Mouse (Mus musculus): ENCODE results near the gene Ccr10. TPM values are rescaled to one million over a fixed set of nuclear protein-coding genes. Genes with fewer than 3 reads are reported as not detected.

Ccr10 gene
- total and polyA plus RNA-seq, 3 experiments: 0.14 TPM; not detected in 2

DNA sequence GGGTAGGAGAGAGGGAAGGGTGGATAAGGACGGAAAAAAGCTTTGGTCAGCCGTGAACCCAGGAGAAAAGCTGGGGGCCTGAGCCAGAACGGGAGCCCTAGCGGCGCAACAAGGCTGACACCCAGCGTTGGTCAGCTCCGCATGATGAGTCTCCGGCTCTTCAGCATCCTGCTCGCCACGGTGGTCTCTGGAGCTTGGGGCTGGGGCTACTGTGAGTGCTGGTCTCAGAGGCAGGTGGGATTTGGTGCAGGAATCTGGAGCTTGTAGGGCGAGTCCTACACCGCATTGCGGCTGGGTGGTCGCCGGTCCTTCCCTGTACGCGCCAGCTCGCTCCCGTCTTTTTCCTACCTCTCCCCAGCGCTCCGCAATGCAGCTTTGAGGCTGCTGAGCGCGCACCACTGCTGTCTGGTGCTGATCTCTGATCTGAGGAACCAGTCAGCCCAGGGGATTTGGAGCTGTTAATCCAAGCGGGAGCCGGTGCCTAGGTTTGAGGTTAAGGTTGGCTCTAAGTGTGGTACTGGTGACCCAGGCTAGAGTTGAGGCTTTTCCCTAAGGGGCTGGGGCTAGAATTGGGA, 961 bp upstream of the Ccr10 start:
- Histone ChIP-seq H3K4me1 (ENCODE audit: control insufficient read depth, insufficient read depth, low read length) (peaks cover 9% of the 10 kb centered on the region), H3K4me3 (peak overlapping the region; percentile 44), H3K79me2 (replicated peaks; ENCODE audit: control insufficient read depth, insufficient read depth, low read length) (no peaks in the 10 kb centered on the region), H3K27ac (no peak overlapping the region), H3K9ac (ENCODE audit: low read depth, low read length) (peak overlapping the region; percentile 3; the same call in 1 of the 2 replicates), H3K36me3 (ENCODE audit: control insufficient read depth, insufficient read depth, low read length) (no peaks in the 10 kb centered on the region), H3K27me3 (ENCODE audit: control insufficient read depth, insufficient read depth, low read length) (no peaks in the 10 kb centered on the region)
- whole genome bisulfite sequencing: 3% methylated on average over 25 of the region's 25 CpGs
- TF ChIP-seq POLR2A (IDR thresholded peaks at IDR 0.05; ENCODE audit: insufficient read depth, low read depth, low read length): no peak
- peak; percentile 64 for TF ChIP-seq CTCF (IDR thresholded peaks at IDR 0.05)
- DNase-seq: peak; percentile 63 to 70
- intact Hi-C loops (cut with DNase I): loop anchor here (2.0 to 10.0 kb wide), 4 partner anchors 93 to 461 kb away; partner anchors contain the start of genes Coasy, Hspb9 and Kat2a

DNA sequence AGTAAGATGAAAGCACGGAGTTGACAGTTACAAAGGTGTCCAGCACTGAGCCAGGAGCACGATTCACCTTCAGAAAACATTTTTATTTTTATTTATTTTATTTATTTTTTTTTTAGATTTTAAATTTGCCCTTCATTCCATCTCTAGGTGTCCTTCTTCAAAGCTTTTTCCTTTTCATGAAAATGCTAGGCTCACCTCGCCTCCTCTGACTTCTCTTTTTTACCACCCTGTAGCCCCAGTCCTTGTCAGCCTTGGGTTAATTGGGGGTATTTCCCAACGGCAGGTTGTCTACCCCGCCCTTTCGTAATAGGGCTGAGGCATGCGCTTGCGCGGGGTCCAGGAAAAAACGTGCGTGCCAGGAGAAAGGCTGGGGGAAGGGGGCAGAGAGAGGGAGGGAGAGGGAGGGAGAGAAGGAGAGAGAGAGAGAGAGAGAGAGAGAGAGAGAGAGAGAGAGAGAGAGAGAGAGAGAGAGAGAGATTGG, 433 bp upstream of the Ccr10 start:
- no peaks in the 10 kb centered on the region for H3K79me2 ChIP-seq (replicated peaks; ENCODE audit: control insufficient read depth, insufficient read depth, low read length)
- intact Hi-C loops (cut with DNase I): loop anchor here (2.0 to 10.0 kb wide), 5 partner anchors 57 to 461 kb away; partner anchors contain the start of genes Coasy, Hspb9, Kat2a and Retreg3
- H3K36me3 ChIP-seq (ENCODE audit: control insufficient read depth, insufficient read depth, low read length): no peaks in the 10 kb centered on the region
- 19% methylated on average over 11 of the region's 11 CpGs for WGBS
- no peak for DNase-seq
- TF ChIP-seq POLR2A (IDR thresholded peaks at IDR 0.05; ENCODE audit: insufficient read depth, low read depth, low read length): no peak
- no peak for TF ChIP-seq EP300 (IDR thresholded peaks at IDR 0.05; ENCODE audit: insufficient read depth, low read depth, low read length)
- TF ChIP-seq CTCF (IDR thresholded peaks at IDR 0.05): no peak
- H3K4me3 ChIP-seq: no peak overlapping the region
- H3K4me1 ChIP-seq (ENCODE audit: control insufficient read depth, insufficient read depth, low read length): peaks cover 9% of the 10 kb centered on the region
- H3K27me3 ChIP-seq (ENCODE audit: control insufficient read depth, insufficient read depth, low read length): no peaks in the 10 kb centered on the region
- peak overlapping the region; percentile 3; the same call in 1 of the 2 replicates for H3K9ac ChIP-seq (ENCODE audit: low read depth, low read length)
- H3K27ac ChIP-seq: no peak overlapping the region

DNA sequence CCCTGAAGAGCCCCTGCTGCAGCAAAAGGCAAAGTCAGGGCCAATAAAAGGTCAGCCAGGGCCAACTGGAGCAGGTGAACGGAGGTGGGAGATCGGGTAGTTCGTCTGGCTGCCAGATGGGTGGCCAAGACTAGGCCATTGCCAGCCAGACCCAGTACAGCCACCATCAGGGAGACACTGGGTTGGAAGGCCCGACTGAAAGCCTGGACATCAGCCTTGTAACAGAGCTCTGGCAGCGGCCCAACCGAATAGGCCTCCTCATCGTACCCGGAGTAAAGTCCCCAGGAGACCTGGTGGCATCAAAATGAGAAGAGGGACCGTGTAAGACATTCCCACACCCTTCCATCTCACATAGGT, 876 bp downstream of the Ccr10 start:
- peak overlapping the region; percentile 60 for H3K9ac ChIP-seq (ENCODE audit: low read depth, low read length)
- H3K79me2 ChIP-seq (replicated peaks; ENCODE audit: control insufficient read depth, insufficient read depth, low read length): no peaks in the 10 kb centered on the region
- H3K27me3 ChIP-seq (ENCODE audit: control insufficient read depth, insufficient read depth, low read length): no peaks in the 10 kb centered on the region
- no peak for DNase-seq
- TF ChIP-seq CTCF (IDR thresholded peaks at IDR 0.05) (no peak), POLR2A (IDR thresholded peaks at IDR 0.05; ENCODE audit: insufficient read depth, low read depth, low read length) (no peak), EP300 (IDR thresholded peaks at IDR 0.05; ENCODE audit: insufficient read depth, low read depth, low read length) (no peak)
- peak overlapping the region; percentile 86 for H3K27ac ChIP-seq
- intact Hi-C loops (cut with DNase I): loop anchor here (2.0 to 10.0 kb wide), 3 partner anchors 37 to 460 kb away; partner anchors contain the start of genes Hspb9, Kat2a, Retreg3 and Tubg1
- H3K4me3 ChIP-seq: peak overlapping the region; percentile 50
- 23% methylated on average over 9 of the region's 9 CpGs for WGBS
- peaks cover 9% of the 10 kb centered on the region for H3K4me1 ChIP-seq (ENCODE audit: control insufficient read depth, insufficient read depth, low read length)
- no peaks in the 10 kb centered on the region for H3K36me3 ChIP-seq (ENCODE audit: control insufficient read depth, insufficient read depth, low read length)

DNA sequence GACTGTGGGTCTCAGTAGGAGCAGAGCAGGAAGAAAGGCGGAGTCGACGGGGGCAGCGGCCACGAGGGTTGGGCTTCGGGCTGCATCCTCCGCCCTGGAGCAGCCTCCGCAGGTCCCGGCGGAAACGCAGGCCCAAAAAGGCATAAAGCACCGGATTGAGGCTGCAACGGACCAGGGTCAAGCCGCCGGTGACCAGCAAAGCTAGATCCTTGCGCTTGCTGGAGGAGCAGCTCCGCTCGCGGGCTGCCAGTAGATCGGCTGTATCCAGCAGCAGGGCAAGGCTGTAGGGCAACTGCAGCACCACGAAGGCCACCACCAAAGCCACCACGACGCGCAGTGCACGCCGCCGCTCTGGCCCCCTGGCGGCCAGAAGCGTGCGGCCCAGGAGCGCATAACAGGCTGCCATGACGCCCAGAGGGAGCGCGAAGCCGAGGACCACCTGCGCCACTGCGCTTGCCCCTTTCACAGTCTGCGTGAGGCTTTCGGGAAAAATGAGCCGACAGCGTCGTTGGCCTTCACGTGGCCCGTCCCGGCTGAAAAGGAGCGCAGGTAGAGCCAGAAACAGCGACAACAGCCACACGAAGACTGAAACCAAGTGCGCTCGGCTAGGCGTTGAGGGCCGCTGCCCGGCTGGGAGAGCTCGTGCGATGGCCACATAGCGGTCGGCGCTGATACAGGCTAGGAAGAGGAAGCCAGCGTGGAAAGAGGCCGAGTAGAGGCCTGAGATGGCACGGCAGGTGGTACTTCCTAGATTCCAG, 1.4 kb downstream of the Ccr10 start:
- peak overlapping the region; percentile 86 for H3K27ac ChIP-seq
- peaks cover 9% of the 10 kb centered on the region for H3K4me1 ChIP-seq (ENCODE audit: control insufficient read depth, insufficient read depth, low read length)
- peak overlapping the region; percentile 60 for H3K9ac ChIP-seq (ENCODE audit: low read depth, low read length)
- 0 out of 2 replicates have a peak, but pooled peaks cover 2% of the 10 kb centered on the region for H3K36me3 ChIP-seq (ENCODE audit: control insufficient read depth, insufficient read depth, low read length)
- no peaks in the 10 kb centered on the region for H3K79me2 ChIP-seq (replicated peaks; ENCODE audit: control insufficient read depth, insufficient read depth, low read length)
- intact Hi-C loops (cut with DNase I): loop anchor here (1.0 to 10.0 kb wide), 4 partner anchors 37 to 459 kb away; partner anchors contain the start of genes Hspb9, Kat2a, Retreg3 and Tubg1
- H3K27me3 ChIP-seq (ENCODE audit: control insufficient read depth, insufficient read depth, low read length): no peaks in the 10 kb centered on the region
- TF ChIP-seq EP300 (IDR thresholded peaks at IDR 0.05; ENCODE audit: insufficient read depth, low read depth, low read length): no peak
- TF ChIP-seq POLR2A (IDR thresholded peaks at IDR 0.05; ENCODE audit: insufficient read depth, low read depth, low read length): peak; percentile 64
- 5% methylated on average over 61 of the region's 61 CpGs for WGBS
- peak overlapping the region; percentile 50 for H3K4me3 ChIP-seq
- DNase-seq: peak; percentile 88 to 91

DNA sequence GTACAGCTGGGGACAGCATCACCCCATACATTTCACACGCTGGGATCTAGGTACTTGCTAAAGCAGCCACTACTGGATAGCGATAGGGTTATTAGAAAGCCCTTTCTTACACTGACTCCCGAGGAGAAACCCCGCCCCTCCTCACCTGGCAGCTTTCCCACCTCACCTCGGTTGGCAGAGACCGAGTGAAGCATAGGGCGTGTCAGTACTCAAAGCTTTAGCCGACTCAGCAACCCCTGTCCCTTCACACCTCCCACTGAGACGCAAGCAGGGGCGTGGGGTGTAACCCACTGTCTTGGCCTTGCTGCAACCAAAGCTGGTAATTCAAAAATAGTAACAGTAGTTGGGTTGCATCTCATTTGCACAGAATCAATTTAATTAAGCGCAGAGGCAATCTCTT, 2.1 kb downstream of the Ccr10 start:
- DNase-seq: peak; percentile 66 to 71
- peak overlapping the region; percentile 50 for H3K4me3 ChIP-seq
- peak overlapping the region; percentile 86 for H3K27ac ChIP-seq
- WGBS: 8% methylated on average over 11 of the region's 11 CpGs
- TF ChIP-seq EP300 (IDR thresholded peaks at IDR 0.05; ENCODE audit: insufficient read depth, low read depth, low read length) (no peak), POLR2A (IDR thresholded peaks at IDR 0.05; ENCODE audit: insufficient read depth, low read depth, low read length) (no peak), CTCF (IDR thresholded peaks at IDR 0.05) (no peak)
- H3K36me3 ChIP-seq (ENCODE audit: control insufficient read depth, insufficient read depth, low read length): 0 out of 2 replicates have a peak, but pooled peaks cover 2% of the 10 kb centered on the region
- H3K27me3 ChIP-seq (ENCODE audit: control insufficient read depth, insufficient read depth, low read length): no peaks in the 10 kb centered on the region
- intact Hi-C loops (cut with DNase I): loop anchor here (1.0 to 10.0 kb wide), 3 partner anchors 36 to 458 kb away; partner anchors contain the start of genes Hspb9 and Kat2a
- H3K4me1 ChIP-seq (ENCODE audit: control insufficient read depth, insufficient read depth, low read length): peaks cover 11% of the 10 kb centered on the region
- H3K9ac ChIP-seq (ENCODE audit: low read depth, low read length): peak overlapping the region; percentile 18; the same call in 1 of the 2 replicates
- H3K79me2 ChIP-seq (replicated peaks; ENCODE audit: control insufficient read depth, insufficient read depth, low read length): no peaks in the 10 kb centered on the region

Data from heart, adult 2 months (tissue).